Mouse (Mus musculus) lung, postnatal 14 days (tissue): ENCODE results near the gene Cacna1h.
A peak's percentile ranks its signal among the peaks of the same experiment; 100 is the strongest.

Experiments used
- DNase-seq: peaks from one replicate; pipeline ENCODE4 v3.0.0; 2021

Gene Cacna1h

DNA sequence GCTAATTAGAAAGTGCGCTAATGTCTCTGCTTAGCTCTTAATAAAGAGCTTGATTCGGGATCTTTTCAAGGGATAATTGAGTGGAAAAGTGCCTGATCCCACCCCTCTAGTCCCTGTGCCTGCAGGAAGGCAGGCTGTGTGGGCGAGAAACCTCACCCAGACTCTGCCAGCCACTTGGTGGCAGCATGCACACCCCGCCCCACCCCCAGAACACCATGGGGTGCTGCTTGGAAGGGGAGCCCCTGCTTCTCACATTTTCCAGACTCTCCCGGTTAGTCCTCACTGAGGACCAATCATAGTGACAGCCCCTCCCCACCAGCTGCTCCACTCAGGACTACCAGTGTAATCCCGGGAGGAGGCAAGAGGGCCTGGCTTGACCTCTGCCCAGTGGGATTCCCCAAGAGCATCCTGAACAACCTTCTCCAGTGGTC lies 27.6 kb downstream of the Cacna1h start:
- no peak for DNase-seq

- DNase-seq = no peak
Observed at GRCm38 (mm10) chr17:25405224-25405895, 28.2 kb downstream of the Cacna1h start.

DNA sequence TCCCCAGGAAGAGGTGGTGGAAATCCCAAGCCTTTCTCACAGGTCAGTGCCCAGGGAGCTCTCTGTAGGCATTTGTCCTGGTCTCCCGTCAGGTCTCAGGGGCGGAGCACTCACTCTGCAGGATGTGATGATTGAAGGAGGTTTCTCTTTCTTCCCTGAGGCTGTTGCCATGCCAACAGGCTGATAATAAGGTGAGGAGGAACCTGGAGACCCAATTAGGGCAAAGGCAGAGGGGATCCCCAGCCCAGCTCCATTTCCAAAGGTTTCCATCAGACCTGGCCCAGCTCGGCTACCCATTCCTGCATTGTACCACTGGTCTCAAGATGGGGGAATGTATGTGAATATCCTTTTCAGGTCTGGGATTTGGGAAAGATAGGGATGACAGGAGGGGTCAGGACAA lies 29.4 kb downstream of the Cacna1h start:
- no peak for DNase-seq

DNA sequence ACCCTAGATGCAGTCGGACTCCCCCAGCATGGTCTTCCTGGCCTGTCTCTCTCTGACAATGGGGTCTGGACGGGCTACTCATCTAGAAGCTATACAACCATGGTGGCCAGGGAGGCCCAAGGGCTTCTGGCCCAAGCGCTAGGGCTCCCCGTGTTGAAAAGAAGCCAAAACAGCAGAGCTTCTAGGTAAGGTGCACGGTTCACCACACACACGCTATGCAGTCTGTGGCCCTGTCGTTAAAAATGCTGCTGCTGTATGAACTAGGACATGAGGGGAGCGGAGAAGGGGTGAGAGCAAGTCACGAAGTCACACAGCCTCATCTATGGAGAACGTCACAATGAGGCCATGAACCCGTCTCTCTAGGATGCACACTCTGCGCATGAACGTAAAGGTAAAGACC lies 31.4 kb downstream of the Cacna1h start:
- no peak for DNase-seq

GRCm38 (mm10) chr17:25401491-25401890 lies 32.1 kb downstream of the Cacna1h start:
- DNase-seq = no peak

DNA sequence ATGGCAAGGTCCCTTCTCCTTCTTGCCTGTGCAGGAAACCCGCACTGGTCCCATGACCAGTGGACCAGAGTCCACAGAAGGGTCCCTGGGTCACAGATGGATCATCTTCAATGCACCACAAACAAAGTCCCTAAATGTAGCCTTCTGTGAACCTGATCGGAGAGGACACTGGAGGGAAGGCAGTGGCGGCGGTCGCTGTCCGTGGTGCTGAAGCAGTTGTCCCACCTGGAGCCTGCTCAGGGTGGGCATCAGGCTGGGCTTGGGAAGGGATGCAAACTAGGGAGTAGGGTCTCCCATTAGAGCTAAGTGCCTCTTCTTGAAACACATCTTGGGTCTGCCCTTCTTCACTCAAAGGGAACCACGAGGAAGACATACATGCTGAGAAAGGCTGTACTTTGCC lies 33.1 kb downstream of the Cacna1h start:
- DNase-seq = peak; percentile 64

- DNase-seq = no peak
Observed at GRCm38 (mm10) chr17:25398520-25398838, 35.1 kb downstream of the Cacna1h start.

DNA sequence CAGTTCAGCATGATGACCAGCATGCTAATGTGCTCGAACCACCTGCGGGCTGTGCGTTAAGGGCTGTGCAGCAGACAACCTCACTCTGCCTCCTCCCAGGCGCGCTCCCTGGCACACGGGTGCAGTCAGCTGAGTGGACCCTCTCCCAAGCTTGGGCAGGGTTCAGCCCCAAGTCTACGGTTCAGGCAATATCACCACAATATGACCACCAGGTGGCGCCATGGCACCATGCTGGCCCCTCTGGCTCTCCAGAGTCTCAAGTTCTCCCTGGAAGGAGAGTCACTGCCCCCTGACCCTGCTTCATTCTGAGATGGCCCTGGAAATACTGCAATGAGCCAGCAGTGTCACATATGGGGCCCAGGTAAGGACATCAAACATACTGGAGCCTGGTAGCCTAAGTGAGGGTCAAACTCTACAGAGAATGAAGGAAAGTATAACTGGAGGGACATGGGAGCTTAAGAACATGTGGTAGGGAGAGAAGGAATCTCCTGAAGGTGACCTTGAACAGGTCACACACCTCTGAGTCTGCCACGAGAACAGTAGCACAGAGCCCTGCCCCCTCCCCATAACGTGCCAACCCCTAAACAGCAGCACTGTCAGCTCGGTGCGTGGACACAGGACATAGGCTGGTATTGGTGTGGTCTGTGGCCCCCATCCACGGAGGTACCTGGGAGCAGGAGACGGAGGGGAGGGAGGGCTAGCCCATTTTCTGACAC lies 35.6 kb downstream of the Cacna1h start:
- DNase-seq = peak; percentile 84

DNA sequence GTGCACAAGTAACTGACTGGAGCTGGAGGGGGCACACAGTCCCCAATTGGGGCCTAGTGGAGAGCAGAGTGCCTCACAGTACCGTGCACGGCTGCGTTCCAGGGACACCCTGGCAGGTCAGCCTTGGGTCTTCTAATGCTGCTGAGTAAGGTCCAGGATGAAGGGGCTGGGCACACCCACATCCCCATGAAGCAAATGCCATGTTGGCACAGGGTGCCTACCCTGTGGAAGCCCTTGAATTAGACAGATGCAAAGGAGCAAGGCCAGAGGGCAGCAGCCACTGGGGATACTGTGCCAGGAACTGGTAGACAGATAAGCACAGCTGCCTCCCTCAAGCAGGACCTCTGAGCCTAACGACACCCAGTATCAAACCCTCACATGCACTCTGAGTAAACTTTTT lies 39.1 kb downstream of the Cacna1h start:
- DNase-seq = no peak

DNA sequence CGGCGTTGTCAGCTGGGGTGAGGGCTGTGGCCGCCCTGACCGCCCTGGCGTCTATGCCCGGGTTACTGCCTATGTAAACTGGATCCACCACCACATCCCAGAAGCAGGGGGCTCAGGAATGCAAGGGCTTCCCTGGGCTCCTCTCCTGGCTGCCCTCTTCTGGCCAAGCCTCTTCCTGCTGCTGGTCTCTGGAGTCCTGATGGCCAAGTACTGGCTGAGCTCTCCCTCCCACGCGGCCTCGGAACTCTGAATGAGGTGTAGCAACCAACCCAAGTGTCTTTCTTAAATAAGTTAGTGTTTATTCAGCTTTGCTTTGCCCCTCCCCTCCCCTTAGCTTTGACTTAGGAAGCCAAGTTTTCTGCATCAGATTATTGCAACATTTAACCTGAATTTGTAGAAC lies 59.6 kb downstream of the Cacna1h start:
- peak; percentile 44 for DNase-seq

DNA sequence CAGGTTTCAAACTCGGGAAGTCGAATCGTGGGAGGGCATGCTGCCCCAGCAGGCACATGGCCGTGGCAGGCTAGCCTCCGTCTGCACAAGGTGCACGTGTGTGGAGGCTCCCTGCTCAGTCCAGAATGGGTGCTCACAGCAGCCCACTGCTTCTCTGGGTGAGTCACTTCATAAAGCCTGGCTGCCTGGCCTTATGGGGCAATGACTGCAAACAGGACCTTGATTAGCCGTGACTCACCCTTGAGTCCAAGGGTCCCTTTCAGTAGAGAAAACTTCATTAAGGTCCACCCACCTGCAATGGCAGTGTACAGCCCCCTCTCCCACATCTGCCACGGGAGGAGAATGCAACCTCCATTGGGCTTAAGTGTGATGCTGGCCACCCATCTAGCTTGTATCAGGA lies 61.1 kb downstream of the Cacna1h start:
- DNase-seq = no peak

GRCm38 (mm10) chr17:25368973-25369372 lies 64.6 kb downstream of the Cacna1h start, which contains the start of gene Tpsg1:
Gene Tpsg1, plus strand, starts transcription at chr17:25369273.
- DNase-seq = no peak

DNA sequence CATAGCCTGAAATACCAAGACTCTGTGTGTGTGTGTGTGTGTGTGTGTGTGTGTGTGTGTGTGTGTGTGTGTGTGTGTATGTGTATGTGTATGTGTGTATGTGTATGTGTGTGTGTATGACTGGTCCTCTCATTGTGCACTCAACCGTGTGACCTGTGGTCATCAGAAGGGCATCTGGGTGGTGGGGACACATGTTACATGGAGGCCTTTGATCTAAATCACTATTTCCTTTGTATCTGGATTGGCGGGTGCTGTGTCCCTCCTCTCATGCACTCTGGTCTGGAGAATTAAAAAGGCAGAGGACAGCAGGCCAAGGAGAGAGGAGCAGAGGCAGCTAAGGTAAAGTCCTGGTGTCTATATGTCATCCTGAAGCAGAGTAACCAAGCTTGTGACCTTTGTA lies 67.6 kb downstream of the Cacna1h start, which contains the start of gene Tpsb2:
TSS of gene Tpsb2 (plus strand) at position 301 of the 400 bp plus-strand sequence.
- no peak for DNase-seq

- DNase-seq = peak; percentile 25
Observed at GRCm38 (mm10) chr17:25363726-25364125, 69.9 kb downstream of the Cacna1h start.

GRCm38 (mm10) chr17:25361291-25361690 lies 72.3 kb downstream of the Cacna1h start:
- no peak for DNase-seq

GRCm38 (mm10) chr17:25345462-25345861 lies 88.1 kb downstream of the Cacna1h start, which contains the start of gene Tpsab1:
Gene Tpsab1, minus strand, starts transcription at chr17:25345562.
- DNase-seq = no peak

- no peak for DNase-seq
Observed at GRCm38 (mm10) chr17:25341490-25341889, 92.1 kb downstream of the Cacna1h start.

GRCm38 (mm10) chr17:25340003-25340402 lies 93.6 kb downstream of the Cacna1h start:
- DNase-seq = no peak

- DNase-seq = no peak
Observed at GRCm38 (mm10) chr17:25338218-25338617, 95.4 kb downstream of the Cacna1h start.

GRCm38 (mm10) chr17:25333943-25334342 lies 99.6 kb downstream of the Cacna1h start:
- DNase-seq = peak; percentile 51

GRCm38 (mm10) chr17:25332321-25332720 lies 101.3 kb downstream of the Cacna1h start:
- no peak for DNase-seq
